Mouse (Mus musculus) ES-CJ7 (cell line): ENCODE measurements around the gene Magel2.

Source experiments
- DNase-seq: peaks from one replicate; pipeline ENCODE4 v3.0.0; 2011; ENCODE audit warnings: low read depth, low spot score

The Magel2 gene

DNA sequence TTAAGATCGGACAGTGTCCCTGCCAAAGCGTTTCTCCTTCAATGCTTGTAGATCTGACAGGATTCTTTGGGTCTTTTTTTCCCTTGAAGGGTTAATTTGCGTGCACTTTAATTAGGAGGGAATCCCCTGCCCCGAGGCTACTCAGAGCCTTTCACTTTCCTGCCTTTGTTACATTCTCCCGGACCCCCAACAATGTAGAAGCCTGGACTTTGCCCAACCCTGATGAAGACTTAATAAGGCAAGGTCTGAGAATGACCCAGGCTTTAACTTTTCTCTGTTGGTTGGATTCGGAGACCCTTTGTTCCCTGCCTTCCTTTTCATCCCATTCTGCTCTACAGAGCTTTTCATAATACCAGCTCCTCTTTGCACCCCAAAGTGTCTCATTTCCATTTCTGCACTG is 43.8 kb downstream of the Magel2 start:
- DNase-seq: peak; percentile 12

GRCm38 (mm10) chr7:62423210-62423609 is 46.4 kb downstream of the Magel2 start:
- DNase-seq: no peak

GRCm38 (mm10) chr7:62428337-62428736 is 51.5 kb downstream of the Magel2 start:
- peak; percentile 41 for DNase-seq
